Mouse (Mus musculus) lung, adult 2 months (tissue): ENCODE measurements around the gene Slc7a10.

Source experiments
- CTCF ChIP-seq: fragments of 200-500 bp; IDR thresholded peaks from 2 replicates; pipeline ENCODE4 v1.5.1; 2011; ENCODE audit warnings: mild to moderate bottlenecking, low read length, control low read depth; ENCODE audit not compliant: insufficient read depth
- POLR2A ChIP-seq: fragments of 200-500 bp; IDR thresholded peaks from 2 replicates; pipeline ENCODE4 v1.6.1; 2011; ENCODE audit warnings: low read depth, mild to moderate bottlenecking, control low read depth, low read length, borderline replicate concordance; ENCODE audit errors: extremely low read depth

DNA sequence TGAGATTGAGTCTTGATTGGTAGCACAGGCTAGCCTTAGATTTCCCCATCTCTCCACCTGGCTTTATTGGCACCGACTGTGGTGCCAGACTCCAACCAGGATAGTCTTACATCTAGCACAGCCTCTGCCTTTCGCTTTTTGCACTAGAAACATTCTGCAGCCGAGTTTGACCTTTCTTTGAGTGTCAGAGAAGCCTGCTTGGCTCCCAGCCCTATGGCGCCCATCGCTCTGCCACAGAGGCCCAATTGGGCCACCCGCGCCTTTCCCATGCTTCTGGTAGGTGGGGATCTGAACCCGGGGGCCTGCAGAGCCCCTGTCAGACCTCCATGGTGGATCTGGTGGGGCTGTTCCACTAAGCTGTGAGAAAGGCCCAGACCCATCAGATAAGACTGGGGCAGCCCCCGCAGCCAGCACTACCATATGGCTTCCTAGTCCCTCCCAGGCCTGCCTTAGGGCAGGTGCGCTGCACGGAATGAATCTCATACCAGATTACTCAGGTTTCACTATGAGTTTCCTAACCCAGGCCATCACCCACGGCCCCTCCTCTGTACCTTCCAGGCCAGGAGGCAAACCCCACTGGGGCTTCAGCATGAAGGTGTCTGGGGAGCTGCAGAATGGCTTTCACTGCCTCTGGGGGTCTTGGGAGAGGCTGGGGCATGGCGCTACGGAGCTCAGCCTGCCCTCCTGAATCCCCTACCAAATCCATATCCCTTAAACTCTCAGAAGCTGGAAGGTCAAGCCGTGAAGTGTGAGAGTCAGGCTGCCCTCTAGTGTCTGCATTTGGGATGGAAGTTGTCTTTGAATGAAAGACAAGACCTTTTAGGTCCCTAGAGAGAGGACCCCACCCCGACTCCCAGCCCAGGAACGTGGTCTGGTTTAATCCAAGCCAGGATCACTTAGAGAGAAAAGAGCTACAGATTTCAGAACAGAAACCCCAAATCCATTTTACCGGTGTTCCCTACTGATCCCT, 9.5 kb upstream of the Slc7a10 start:
- TF ChIP-seq CTCF = peak; percentile 39
- TF ChIP-seq POLR2A = no peak
